Mouse (Mus musculus): ENCODE measurements around the gene Dnajc15. TPM values are rescaled to one million over a fixed set of nuclear protein-coding genes. Genes with fewer than 3 reads are reported as not detected.

Gene Dnajc15
- polyA plus RNA-seq, 1 experiment from 2014 or later: 107 TPM

GRCm38 (mm10) chr14:77801571-77802267 is 73.2 kb downstream of the Dnajc15 start:
- H3K4me2 ChIP-seq (ENCODE audit: low read depth, low read length, severe bottlenecking): no peak overlapping the region
- 82% methylated on average over 17 of the region's 17 CpGs for WGBS
- DNase-seq (ENCODE audit: low spot score) (no peak), ATAC-seq (replicated peaks; ENCODE audit: low FRiP score) (no peak)
- no peak overlapping the region for H3K9ac ChIP-seq (ENCODE audit: low read length)
- H3K4me1 ChIP-seq (replicated peaks; ENCODE audit: control insufficient read depth, insufficient read depth, low read length): no peaks in the 10 kb centered on the region; the same call in 1 of the 2 replicates
- no peaks in the 10 kb centered on the region for H3K9me3 ChIP-seq (ENCODE audit: control insufficient read depth, low read length)
- no peaks in the 10 kb centered on the region for H3K27me3 ChIP-seq (ENCODE audit: control insufficient read depth, insufficient read depth, low read length)
- H3K36me3 ChIP-seq (ENCODE audit: control insufficient read depth, insufficient read depth, low read length): no peaks in the 10 kb centered on the region
- no peak overlapping the region for H3K27ac ChIP-seq (ENCODE audit: low read depth, low read length)
- no peak overlapping the region for H3K4me3 ChIP-seq (ENCODE audit: low read depth, low read length)

GRCm38 (mm10) chr14:77796506-77796905 is 78.4 kb downstream of the Dnajc15 start:
- WGBS: 83% methylated on average over 4 of the region's 4 CpGs
- H3K27ac ChIP-seq (ENCODE audit: low read depth, low read length): no peak overlapping the region
- H3K4me2 ChIP-seq (ENCODE audit: low read depth, low read length, severe bottlenecking): no peak overlapping the region
- H3K36me3 ChIP-seq (ENCODE audit: control insufficient read depth, insufficient read depth, low read length): no peaks in the 10 kb centered on the region
- H3K4me3 ChIP-seq (ENCODE audit: low read depth, low read length): no peak overlapping the region
- DNase-seq (ENCODE audit: low spot score) (no peak), ATAC-seq (replicated peaks; ENCODE audit: low FRiP score) (no peak)
- no peak overlapping the region for H3K9ac ChIP-seq (ENCODE audit: low read length)
- H3K27me3 ChIP-seq (ENCODE audit: control insufficient read depth, insufficient read depth, low read length): no peaks in the 10 kb centered on the region
- no peaks in the 10 kb centered on the region for H3K4me1 ChIP-seq (replicated peaks; ENCODE audit: control insufficient read depth, insufficient read depth, low read length)
- H3K9me3 ChIP-seq (ENCODE audit: control insufficient read depth, low read length): no peaks in the 10 kb centered on the region

GRCm38 (mm10) chr14:77795240-77795639 is 79.7 kb downstream of the Dnajc15 start:
- Histone ChIP-seq H3K9ac (ENCODE audit: low read length) (no peak overlapping the region), H3K27me3 (ENCODE audit: control insufficient read depth, insufficient read depth, low read length) (no peaks in the 10 kb centered on the region), H3K27ac (ENCODE audit: low read depth, low read length) (no peak overlapping the region), H3K9me3 (ENCODE audit: control insufficient read depth, low read length) (no peaks in the 10 kb centered on the region), H3K36me3 (ENCODE audit: control insufficient read depth, insufficient read depth, low read length) (no peaks in the 10 kb centered on the region), H3K4me3 (ENCODE audit: low read depth, low read length) (no peak overlapping the region), H3K4me1 (replicated peaks; ENCODE audit: control insufficient read depth, insufficient read depth, low read length) (no peaks in the 10 kb centered on the region), H3K4me2 (ENCODE audit: low read depth, low read length, severe bottlenecking) (no peak overlapping the region)
- 90% methylated on average over 5 of the region's 5 CpGs for WGBS
- ATAC-seq (replicated peaks; ENCODE audit: low FRiP score) (no peak), DNase-seq (ENCODE audit: low spot score) (no peak)

- Histone ChIP-seq H3K9me3 (ENCODE audit: control insufficient read depth, low read length) (no peaks in the 10 kb centered on the region), H3K27me3 (ENCODE audit: control insufficient read depth, insufficient read depth, low read length) (no peaks in the 10 kb centered on the region), H3K4me2 (ENCODE audit: low read depth, low read length, severe bottlenecking) (no peak overlapping the region), H3K9ac (ENCODE audit: low read length) (no peak overlapping the region), H3K4me3 (ENCODE audit: low read depth, low read length) (no peak overlapping the region), H3K36me3 (ENCODE audit: control insufficient read depth, insufficient read depth, low read length) (no peaks in the 10 kb centered on the region), H3K4me1 (replicated peaks; ENCODE audit: control insufficient read depth, insufficient read depth, low read length) (no peaks in the 10 kb centered on the region), H3K27ac (ENCODE audit: low read depth, low read length) (no peak overlapping the region)
- DNase-seq (ENCODE audit: low spot score) (no peak), ATAC-seq (replicated peaks; ENCODE audit: low FRiP score) (no peak)
- WGBS: 70% methylated on average over 7 of the region's 7 CpGs
Measured at GRCm38 (mm10) chr14:77794285-77794949, 80.5 kb downstream of the Dnajc15 start.

- H3K4me1 ChIP-seq (replicated peaks; ENCODE audit: control insufficient read depth, insufficient read depth, low read length): no peaks in the 10 kb centered on the region
- H3K4me3 ChIP-seq (ENCODE audit: low read depth, low read length): no peak overlapping the region
- H3K9me3 ChIP-seq (ENCODE audit: control insufficient read depth, low read length): no peaks in the 10 kb centered on the region
- H3K27ac ChIP-seq (ENCODE audit: low read depth, low read length): no peak overlapping the region
- 93% methylated on average over 6 of the region's 6 CpGs for WGBS
- no peaks in the 10 kb centered on the region for H3K36me3 ChIP-seq (ENCODE audit: control insufficient read depth, insufficient read depth, low read length)
- H3K4me2 ChIP-seq (ENCODE audit: low read depth, low read length, severe bottlenecking): no peak overlapping the region
- no peaks in the 10 kb centered on the region for H3K27me3 ChIP-seq (ENCODE audit: control insufficient read depth, insufficient read depth, low read length)
- ATAC-seq (replicated peaks; ENCODE audit: low FRiP score): no peak
- H3K9ac ChIP-seq (ENCODE audit: low read length): no peak overlapping the region
- no peak for DNase-seq (ENCODE audit: low spot score)
Measured at GRCm38 (mm10) chr14:77792998-77793397, 81.9 kb downstream of the Dnajc15 start.

GRCm38 (mm10) chr14:77783217-77783616 is 91.7 kb downstream of the Dnajc15 start:
- H3K9ac ChIP-seq (ENCODE audit: low read length): no peak overlapping the region
- no peak for DNase-seq (ENCODE audit: low spot score)
- no peak overlapping the region for H3K4me3 ChIP-seq (ENCODE audit: low read depth, low read length)
- no peak overlapping the region for H3K4me2 ChIP-seq (ENCODE audit: low read depth, low read length, severe bottlenecking)
- no peaks in the 10 kb centered on the region for H3K27me3 ChIP-seq (ENCODE audit: control insufficient read depth, insufficient read depth, low read length)
- H3K9me3 ChIP-seq (ENCODE audit: control insufficient read depth, low read length): no peaks in the 10 kb centered on the region; the same call in 1 of the 2 replicates
- H3K27ac ChIP-seq (ENCODE audit: low read depth, low read length): no peak overlapping the region
- ATAC-seq (replicated peaks; ENCODE audit: low FRiP score): no peak
- H3K4me1 ChIP-seq (replicated peaks; ENCODE audit: control insufficient read depth, insufficient read depth, low read length): no peaks in the 10 kb centered on the region
- H3K36me3 ChIP-seq (ENCODE audit: control insufficient read depth, insufficient read depth, low read length): no peaks in the 10 kb centered on the region

DNA sequence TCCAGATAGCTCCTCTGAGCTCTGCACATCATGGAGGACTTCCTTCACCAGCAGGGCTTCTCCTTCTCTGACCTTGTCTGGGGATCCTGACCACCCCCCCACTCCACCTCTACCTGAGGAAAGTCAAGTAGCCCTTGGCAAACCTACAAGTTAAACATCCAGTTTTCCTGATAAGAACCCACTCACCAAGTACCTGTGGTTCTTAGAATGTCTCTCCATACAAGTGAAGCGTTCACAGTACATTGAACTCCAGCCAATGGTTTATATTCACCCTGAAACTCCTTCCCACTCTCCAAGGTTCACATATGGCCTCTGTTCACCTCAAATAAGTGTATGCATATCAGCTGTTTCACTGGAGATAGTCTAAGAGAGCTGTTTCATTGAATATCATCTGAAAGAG is 97.6 kb downstream of the Dnajc15 start:
- WGBS: 93% methylated on average over 1 of the region's 1 CpGs
- H3K27ac ChIP-seq (ENCODE audit: low read depth, low read length): no peak overlapping the region
- ATAC-seq (replicated peaks; ENCODE audit: low FRiP score) (no peak), DNase-seq (ENCODE audit: low spot score) (no peak)
- no peaks in the 10 kb centered on the region; the same call in 1 of the 2 replicates for H3K9me3 ChIP-seq (ENCODE audit: control insufficient read depth, low read length)
- no peak overlapping the region for H3K4me2 ChIP-seq (ENCODE audit: low read depth, low read length, severe bottlenecking)
- no peak overlapping the region for H3K4me3 ChIP-seq (ENCODE audit: low read depth, low read length)
- H3K4me1 ChIP-seq (replicated peaks; ENCODE audit: control insufficient read depth, insufficient read depth, low read length): no peaks in the 10 kb centered on the region
- no peaks in the 10 kb centered on the region for H3K27me3 ChIP-seq (ENCODE audit: control insufficient read depth, insufficient read depth, low read length)
- no peaks in the 10 kb centered on the region for H3K36me3 ChIP-seq (ENCODE audit: control insufficient read depth, insufficient read depth, low read length)
- no peak overlapping the region for H3K9ac ChIP-seq (ENCODE audit: low read length)

DNA sequence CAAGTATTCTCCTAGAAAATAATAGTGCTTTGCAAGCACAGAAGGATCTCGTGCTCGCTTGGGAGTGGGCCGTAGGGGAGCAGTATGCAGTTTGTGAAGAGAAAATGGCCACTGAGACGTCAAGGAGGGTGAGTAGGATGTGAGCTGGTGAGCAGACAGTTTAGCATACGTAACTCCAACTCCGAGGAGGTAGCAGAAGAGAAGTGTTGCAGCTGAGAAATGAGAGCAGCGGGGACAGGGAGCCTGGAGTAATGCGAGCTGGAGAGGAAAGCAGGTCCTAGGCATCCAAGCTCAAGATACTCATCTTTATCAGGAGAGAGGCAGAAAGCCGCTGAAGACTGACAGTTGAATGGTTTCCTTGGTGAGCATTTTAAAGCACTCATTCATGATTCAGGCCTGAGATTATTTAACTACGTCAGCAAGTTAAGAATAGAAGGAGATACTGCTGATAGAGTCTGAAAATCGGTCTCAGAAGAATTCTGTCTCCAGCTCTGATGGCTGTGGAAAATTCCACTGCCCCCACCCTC is 98.9 kb downstream of the Dnajc15 start:
- ATAC-seq (replicated peaks; ENCODE audit: low FRiP score): no peak
- Histone ChIP-seq H3K9ac (ENCODE audit: low read length) (no peak overlapping the region), H3K27ac (ENCODE audit: low read depth, low read length) (no peak overlapping the region), H3K27me3 (ENCODE audit: control insufficient read depth, insufficient read depth, low read length) (no peaks in the 10 kb centered on the region), H3K9me3 (ENCODE audit: control insufficient read depth, low read length) (no peaks in the 10 kb centered on the region), H3K36me3 (ENCODE audit: control insufficient read depth, insufficient read depth, low read length) (no peaks in the 10 kb centered on the region), H3K4me2 (ENCODE audit: low read depth, low read length, severe bottlenecking) (no peak overlapping the region), H3K4me1 (replicated peaks; ENCODE audit: control insufficient read depth, insufficient read depth, low read length) (no peaks in the 10 kb centered on the region), H3K4me3 (ENCODE audit: low read depth, low read length) (no peak overlapping the region)
- no peak for DNase-seq (ENCODE audit: low spot score)
- 82% methylated on average over 11 of the region's 11 CpGs for WGBS
